Mouse (Mus musculus) left cerebral cortex, postnatal 25 days (tissue): ENCODE results near the gene Pip4k2a. TPM values are rescaled to one million over a fixed set of nuclear protein-coding genes. Genes with fewer than 3 reads are reported as not detected.

Experiments
- DNase-seq, 2 experiments: peaks; one replicate each; pipeline ENCODE4 v3.0.0; 2022; ENCODE audit warnings: low spot score in 2 of 2, mixed read lengths in 1 of 2
- intact Hi-C: fragments of 180-260 bp; cut with DNase I; formaldehyde crosslinking; loops from one replicate; pipeline ENCODE4 v1.15.1; 2025
- total RNA-seq, 2 experiments: library from RNA; stranded (reverse); gene quantifications; 2 replicates each; pipeline ENCODE4 v1.2.3; 2021

Gene Pip4k2a
- total RNA-seq, 2 experiments from 2014 or later, result 49.8 to 50.1 TPM

GRCm38 (mm10) chr2:18935581-18936027 lies 62.3 kb downstream of the Pip4k2a start:
- intact Hi-C loops, result no loop called here
- no peak for DNase-seq

- no peak for DNase-seq
- intact Hi-C loops, result no loop called here
Measured at GRCm38 (mm10) chr2:18934131-18934530, 63.8 kb downstream of the Pip4k2a start.

- intact Hi-C loops, result no loop called here
- DNase-seq, result no peak
Measured at GRCm38 (mm10) chr2:18933418-18933817, 64.5 kb downstream of the Pip4k2a start.

GRCm38 (mm10) chr2:18930318-18931060 lies 67.4 kb downstream of the Pip4k2a start:
- intact Hi-C loops, result no loop called here
- DNase-seq, result no peak

- intact Hi-C loops, result no loop called here
- no peak for DNase-seq
Measured at GRCm38 (mm10) chr2:18928597-18929257, 69.2 kb downstream of the Pip4k2a start.

- intact Hi-C loops, result no loop called here
- DNase-seq, result no peak
Measured at GRCm38 (mm10) chr2:18928196-18928595, 69.7 kb downstream of the Pip4k2a start.

- DNase-seq, result peak in 1 of 2 experiments; percentile 51
- intact Hi-C loops, result no loop called here
Measured at GRCm38 (mm10) chr2:18923806-18924595, 73.9 kb downstream of the Pip4k2a start.

- intact Hi-C loops, result no loop called here
- DNase-seq, result no peak
Measured at GRCm38 (mm10) chr2:18923098-18923649, 74.8 kb downstream of the Pip4k2a start.

- intact Hi-C loops, result no loop called here
- no peak for DNase-seq
Measured at GRCm38 (mm10) chr2:18921570-18922180, 76.3 kb downstream of the Pip4k2a start.

- intact Hi-C loops, result no loop called here
- DNase-seq, result no peak
Measured at GRCm38 (mm10) chr2:18920461-18920877, 77.5 kb downstream of the Pip4k2a start.

GRCm38 (mm10) chr2:18919797-18920354 lies 78.0 kb downstream of the Pip4k2a start:
- no peak for DNase-seq
- intact Hi-C loops, result loop anchor here (10.0 kb wide), 1 partner anchor 75 kb away; the partner anchor contains the start of genes 4930426L09Rik and Pip4k2a

GRCm38 (mm10) chr2:18917838-18918237 lies 80.1 kb downstream of the Pip4k2a start:
- intact Hi-C loops, result loop anchor here (10.0 kb wide), 1 partner anchor 77 kb away; the partner anchor contains the start of genes 4930426L09Rik and Pip4k2a
- no peak for DNase-seq

- no peak for DNase-seq
- intact Hi-C loops, result loop anchor here (10.0 kb wide), 1 partner anchor 77 kb away; the partner anchor contains the start of genes 4930426L09Rik and Pip4k2a
Measured at GRCm38 (mm10) chr2:18917380-18917750, 80.6 kb downstream of the Pip4k2a start.

GRCm38 (mm10) chr2:18916615-18917379 lies 81.1 kb downstream of the Pip4k2a start:
- intact Hi-C loops, result loop anchor here (10.0 kb wide), 1 partner anchor 78 kb away; the partner anchor contains the start of genes 4930426L09Rik and Pip4k2a

GRCm38 (mm10) chr2:18916042-18916407 lies 81.9 kb downstream of the Pip4k2a start:
- DNase-seq, result no peak
- intact Hi-C loops, result loop anchor here (10.0 kb wide), 1 partner anchor 79 kb away; the partner anchor contains the start of genes 4930426L09Rik and Pip4k2a

More at GRCm38 (mm10) chr2:18916615-18917379, 81.1 kb downstream of the Pip4k2a start:
- no peak for DNase-seq

GRCm38 (mm10) chr2:18915372-18916041 lies 82.4 kb downstream of the Pip4k2a start:
- intact Hi-C loops, result loop anchor here (10.0 kb wide), 1 partner anchor 79 kb away; the partner anchor contains the start of genes 4930426L09Rik and Pip4k2a
- no peak for DNase-seq

GRCm38 (mm10) chr2:18914750-18915149 lies 83.2 kb downstream of the Pip4k2a start:
- DNase-seq, result no peak
- intact Hi-C loops, result loop anchor here (10.0 kb wide), 1 partner anchor 80 kb away; the partner anchor contains the start of genes 4930426L09Rik and Pip4k2a
